Mouse (Mus musculus) kidney, postnatal 14 days (tissue): ENCODE data around the gene Acsm4.
"Not testable (repeated sequence)": the region's sequence is repeated elsewhere in the genome, so short reads cannot be mapped to it uniquely, and the experiment has no call there.

ENCODE experiments used
- DNase-seq: peaks from one replicate; pipeline ENCODE4 v3.0.0; 2022; ENCODE audit warnings: mixed read lengths

Acsm4 gene

GRCm38 (mm10) chr7:119689726-119690125, at the start of gene Acsm4:
Gene Acsm4 (plus strand): TSS chr7:119690026.
- DNase-seq: no peak

DNA sequence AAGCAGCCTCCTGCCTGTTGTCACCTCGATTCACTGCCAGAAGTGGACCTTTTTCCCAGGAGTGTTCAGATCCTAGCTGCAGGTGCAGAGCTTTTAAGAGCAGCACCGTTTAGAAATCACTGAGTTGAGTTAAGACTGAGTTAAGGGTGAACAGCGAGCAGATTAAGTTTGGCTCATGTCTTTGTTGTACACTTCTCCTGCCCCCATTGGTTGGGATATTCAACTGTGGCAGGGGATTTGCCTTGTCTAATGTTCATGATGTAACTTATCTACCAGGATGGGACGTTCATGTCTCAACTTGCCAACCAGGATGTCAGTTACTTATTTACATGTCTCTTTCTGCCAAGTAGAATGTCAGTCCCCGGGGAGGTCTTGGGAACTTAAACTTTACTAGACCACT, 47.5 kb upstream of the Acsm4 start:
- peak; percentile 26 for DNase-seq

DNA sequence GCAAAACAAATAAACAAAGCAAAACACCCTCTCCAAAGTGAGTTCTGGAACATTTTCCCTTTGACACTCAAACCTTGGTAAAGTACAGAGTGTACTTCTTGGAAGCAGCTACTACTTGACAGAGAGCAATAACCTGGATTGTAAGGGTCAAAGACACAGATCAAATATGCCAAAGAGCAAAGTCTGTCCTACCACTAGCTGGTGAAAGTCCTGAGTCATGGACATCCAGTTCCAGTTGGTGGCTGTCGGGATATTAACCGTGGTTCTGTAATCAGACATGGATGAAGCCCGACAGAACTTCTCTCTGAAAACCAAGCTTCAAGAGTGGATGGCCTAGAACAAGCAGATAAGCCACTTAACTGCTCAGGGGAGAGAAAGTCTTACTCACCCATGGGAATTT, 21.9 kb upstream of the Acsm4 start:
- peak; percentile 60 for DNase-seq

GRCm38 (mm10) chr7:119670395-119670794, 19.4 kb upstream of the Acsm4 start:
- peak; percentile 38 for DNase-seq

DNA sequence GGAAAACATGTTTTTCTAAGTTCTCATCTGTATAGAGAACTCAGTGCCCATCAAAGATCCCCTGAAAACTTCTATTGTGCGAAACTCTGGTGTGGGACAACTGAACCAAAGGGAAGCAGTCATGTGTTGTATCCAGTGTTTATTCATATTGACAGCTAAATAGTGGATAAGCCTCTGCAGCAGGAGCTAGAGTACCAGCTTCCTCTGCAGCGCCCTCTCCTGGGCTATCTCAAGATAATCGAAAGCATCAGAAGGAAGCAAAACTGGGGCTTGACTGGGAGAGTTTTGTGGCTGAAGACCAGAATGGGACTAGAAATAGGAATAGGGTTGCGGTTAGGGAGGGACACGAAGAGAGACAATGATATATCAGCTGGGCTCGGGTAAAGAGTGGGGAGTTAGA, 18.9 kb upstream of the Acsm4 start:
- DNase-seq: peak; percentile 47

DNA sequence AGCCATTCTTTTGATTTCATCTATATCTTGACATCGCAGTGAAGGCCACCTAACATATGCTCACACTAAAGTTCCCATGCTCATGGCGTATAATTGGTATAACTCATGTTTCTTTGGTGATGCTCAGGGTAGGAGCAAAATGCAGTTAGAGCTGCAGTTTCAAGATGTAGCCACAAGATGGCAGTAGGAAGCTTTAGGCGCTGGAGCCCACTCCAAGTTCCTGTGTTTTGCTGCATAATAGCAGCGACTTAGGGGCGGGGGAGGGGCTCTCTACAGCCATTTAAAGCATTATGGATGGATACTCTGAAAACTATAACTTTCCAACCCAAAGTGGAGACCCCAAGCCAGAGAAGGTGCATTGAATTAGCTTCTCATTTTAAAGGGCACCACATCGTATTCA, 16.4 kb upstream of the Acsm4 start:
- peak; percentile 53 for DNase-seq

- DNase-seq: no peak
Measured at GRCm38 (mm10) chr7:119680107-119680506, 9.7 kb upstream of the Acsm4 start.

GRCm38 (mm10) chr7:119682699-119683098, 7.1 kb upstream of the Acsm4 start:
- DNase-seq: no peak

- no peak for DNase-seq
Measured at GRCm38 (mm10) chr7:119692302-119692701, 2.5 kb downstream of the Acsm4 start.

DNA sequence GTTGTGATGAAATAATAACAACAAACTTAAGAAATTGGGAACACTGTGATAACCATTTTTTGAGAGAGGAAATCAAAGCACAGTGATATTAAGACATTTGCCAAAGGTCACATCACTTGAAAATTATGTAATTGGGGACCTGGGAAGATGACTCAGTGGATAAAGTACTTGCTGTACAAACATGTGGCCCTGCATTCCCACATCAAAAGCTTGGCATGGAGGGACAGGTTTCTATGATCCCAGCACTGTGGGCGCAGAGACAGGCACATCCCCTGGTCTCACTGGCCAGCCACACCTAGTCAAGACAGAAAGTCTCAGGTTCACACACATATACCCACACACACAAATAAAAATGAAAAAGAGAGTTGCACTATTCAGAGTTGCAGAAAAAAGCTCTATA, 5.1 kb downstream of the Acsm4 start:
- no peak for DNase-seq

GRCm38 (mm10) chr7:119714111-119714510, 24.3 kb downstream of the Acsm4 start:
- no peak for DNase-seq

DNA sequence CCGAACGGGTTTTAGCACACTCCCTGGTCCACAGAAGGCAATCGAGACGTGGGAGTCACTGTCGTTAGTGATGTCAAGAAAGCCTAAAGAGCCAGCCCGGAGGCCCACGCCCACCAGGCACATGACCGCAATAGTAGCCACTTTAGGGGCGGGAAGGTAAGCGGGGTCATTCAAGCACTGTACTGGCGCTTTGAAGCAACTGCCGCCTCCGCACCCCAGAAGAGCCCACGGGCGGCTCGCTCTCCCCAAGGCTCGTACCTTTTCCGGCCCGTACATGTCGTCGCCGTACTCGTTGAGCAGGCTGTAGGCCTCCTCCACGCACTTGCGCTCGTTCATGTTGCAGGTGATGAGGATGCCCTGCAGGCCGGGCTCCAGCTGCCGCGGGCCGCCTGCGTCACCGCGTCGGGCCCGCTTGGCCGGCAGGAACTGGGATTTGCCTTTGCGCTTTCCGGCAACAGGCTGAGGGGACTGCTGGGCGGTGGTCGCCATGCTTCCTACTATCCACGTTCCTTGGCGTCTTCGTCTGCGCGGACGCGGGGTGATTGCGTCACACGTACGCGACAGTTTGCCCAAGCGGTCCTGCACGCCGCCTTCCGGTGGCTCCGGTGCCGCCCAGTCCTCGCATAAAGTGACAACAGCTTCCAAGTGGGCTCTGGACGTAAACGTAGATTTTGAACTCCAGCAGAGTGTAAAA, 30.6 kb downstream of the Acsm4 start, which contains the start of gene Thumpd1:
Gene Thumpd1, minus strand, starts transcription at position 546 of the 694 bp plus-strand sequence.
- DNase-seq: peak; percentile 96

DNA sequence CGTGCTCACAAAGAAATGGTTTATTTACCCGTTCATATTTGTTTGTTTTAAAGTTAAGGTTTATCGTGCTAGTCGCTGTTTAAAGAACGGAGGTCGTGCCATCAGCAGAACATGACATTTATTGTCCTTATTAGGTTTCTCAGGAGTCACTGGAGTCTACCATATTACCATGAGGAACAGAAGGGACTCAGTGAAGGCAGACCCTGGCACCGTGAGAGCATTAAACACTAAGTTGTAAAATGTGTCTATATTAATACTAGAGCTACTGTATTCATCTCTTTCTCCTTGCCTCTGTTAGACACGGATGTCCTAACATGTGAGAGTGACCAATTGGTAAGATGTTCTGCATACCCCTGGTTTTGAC, 31.1 kb downstream of the Acsm4 start:
- no peak for DNase-seq

DNA sequence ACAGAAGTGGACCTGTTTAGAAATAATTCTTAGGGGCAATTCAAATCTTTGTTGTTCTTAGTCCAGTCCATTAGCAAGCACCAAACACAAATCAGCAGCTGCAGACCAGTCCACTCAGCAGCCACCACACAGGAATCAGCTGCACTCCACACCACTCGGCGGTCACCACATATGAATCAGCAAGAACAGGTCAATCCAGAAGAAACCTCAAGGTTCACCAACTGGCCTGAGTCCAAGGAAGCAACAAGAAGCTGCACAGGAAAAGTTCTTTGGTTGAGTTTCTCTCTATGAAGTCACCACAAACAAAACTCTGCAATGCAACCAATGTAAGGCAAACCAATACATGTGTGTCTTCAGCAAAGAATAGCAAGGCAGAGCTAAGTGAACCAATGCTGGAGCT, 37.8 kb downstream of the Acsm4 start:
- DNase-seq: no peak

DNA sequence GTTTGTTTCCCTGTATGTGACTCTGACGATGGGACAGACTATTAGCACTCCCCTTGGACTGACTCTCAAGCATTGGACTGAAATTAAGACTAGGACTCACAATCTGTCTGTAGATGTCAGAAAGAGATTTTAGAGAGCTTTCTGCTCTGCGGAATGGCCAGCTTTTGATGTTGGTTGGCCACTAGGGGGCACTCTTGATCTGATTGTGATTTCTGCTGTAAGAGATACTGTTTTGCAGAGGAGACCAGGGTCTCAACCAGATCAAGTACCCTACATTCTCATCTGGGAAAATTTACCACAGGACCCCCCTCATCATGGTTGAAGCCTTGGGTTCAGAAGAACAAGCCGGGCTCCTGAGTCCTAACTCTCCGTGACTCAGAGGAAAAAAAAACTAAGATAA, 41.4 kb downstream of the Acsm4 start:
- not testable (repeated sequence) for DNase-seq

DNA sequence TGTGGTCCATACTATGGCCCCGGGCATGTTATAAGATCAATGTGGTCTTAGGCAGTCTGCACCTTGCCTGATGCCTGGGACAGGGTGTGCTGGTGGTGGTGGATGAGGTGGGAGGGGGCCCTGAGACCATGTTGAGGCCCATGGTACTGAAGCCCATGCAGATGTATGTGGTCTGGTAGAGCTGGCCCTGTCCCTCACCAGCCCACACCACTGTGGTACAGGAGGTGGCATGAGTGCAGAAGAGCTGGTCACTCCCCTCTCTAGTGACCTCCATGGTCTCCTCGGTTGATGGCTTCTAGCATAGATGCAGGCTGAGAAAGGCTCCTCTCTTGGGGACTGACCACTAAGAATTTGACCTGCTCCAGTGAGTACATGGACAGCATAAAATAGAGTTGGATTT, 49.1 kb downstream of the Acsm4 start:
- no peak for DNase-seq

- DNase-seq: not testable (repeated sequence)
Measured at GRCm38 (mm10) chr7:119739798-119740468, 50.1 kb downstream of the Acsm4 start.

GRCm38 (mm10) chr7:119744321-119744720, 54.5 kb downstream of the Acsm4 start:
- no peak for DNase-seq

DNA sequence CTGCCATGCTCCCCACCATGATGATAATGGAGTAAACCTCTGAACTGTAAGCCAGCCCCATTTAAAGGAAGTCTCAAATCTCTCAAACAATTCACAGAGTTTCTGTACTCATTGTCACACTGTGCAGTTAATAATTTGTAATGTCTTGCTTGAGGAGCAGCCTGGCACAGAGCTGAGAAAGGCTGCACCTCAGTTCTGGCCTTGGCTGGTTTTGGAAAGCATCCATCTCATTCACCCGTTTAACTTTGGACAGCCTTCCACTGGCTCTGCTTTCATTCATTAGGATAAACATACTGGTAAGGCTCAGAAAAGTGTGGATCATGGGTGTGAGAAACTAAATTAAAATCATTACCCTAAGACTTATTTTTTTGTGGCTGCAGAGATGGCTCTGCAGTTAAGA, 56.0 kb downstream of the Acsm4 start:
- peak; percentile 68 for DNase-seq

DNA sequence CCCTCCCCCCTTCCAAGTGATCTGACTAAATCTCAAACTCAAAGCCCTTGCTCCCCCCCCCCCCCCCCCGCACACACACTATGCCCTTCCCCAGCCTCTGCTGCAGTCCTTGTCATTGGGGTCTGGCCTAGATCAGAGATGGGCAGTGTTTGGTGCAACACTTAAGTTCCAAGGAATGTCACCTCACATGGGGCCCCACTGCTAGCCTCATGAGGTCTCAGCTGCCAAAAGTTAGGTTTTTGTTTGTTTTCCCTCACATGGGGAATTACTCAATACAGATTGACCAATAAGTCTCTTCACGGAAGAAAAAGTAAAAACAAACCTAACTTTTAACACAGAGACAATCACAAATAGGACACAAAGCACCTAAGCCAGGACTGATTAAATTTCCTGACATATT, 58.9 kb downstream of the Acsm4 start:
- DNase-seq: no peak

GRCm38 (mm10) chr7:119749942-119750341, 60.1 kb downstream of the Acsm4 start:
- peak; percentile 47 for DNase-seq

- no peak for DNase-seq
Measured at GRCm38 (mm10) chr7:119753696-119754095, 63.9 kb downstream of the Acsm4 start.

DNA sequence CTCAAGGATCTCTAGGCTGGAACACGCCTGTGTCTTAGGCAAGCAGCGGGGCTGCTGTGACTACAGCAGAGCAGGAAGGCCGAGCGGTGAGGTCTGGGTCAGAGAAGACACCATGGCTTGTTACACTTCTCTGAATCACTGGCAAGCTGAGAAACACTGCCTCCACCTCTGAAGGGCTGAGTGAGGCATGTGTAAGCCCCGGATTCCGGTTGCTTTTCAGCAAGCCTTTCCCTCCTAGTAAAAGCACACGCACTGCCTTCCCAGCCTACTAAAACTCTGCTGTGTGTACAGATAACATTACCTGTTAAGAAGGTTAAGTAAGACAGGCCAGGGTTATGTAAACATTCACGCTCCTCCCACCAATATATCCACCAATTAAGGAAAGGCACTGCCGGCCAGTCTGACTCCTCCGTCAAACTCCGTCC, 70.7 kb downstream of the Acsm4 start, which contains the start of gene Acsm3:
Gene Acsm3, plus strand, starts transcription at position 397 of the 425 bp plus-strand sequence.
- peak; percentile 39 for DNase-seq

DNA sequence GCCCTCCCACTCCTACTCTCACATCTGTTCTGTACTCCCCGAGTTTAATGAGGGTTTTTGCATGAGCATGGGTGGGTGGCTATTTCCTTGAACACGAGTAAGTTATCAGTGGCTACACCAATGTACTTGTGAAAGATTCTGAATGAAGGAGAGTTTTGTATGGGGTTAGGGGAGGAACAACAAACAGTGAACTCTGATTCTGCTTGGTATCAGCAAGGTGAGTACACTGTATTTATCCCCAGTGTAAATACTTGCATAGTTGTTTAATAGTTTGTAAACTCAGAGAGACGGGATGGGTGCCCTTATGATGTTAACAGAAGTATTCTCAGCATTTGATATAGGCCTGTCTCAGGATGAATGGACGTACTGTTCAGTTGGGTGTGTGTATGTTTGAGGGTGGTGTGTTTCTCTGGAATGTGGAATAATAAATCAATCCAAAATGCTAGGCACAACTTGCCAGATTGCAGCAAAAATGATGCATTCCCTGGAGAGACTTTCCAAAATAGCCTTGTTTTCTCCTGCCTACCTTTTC, 72.4 kb downstream of the Acsm4 start:
- no peak for DNase-seq
